Mouse (Mus musculus): Measurements from ENCODE around the gene Pfkfb4.

The Pfkfb4 gene

DNA sequence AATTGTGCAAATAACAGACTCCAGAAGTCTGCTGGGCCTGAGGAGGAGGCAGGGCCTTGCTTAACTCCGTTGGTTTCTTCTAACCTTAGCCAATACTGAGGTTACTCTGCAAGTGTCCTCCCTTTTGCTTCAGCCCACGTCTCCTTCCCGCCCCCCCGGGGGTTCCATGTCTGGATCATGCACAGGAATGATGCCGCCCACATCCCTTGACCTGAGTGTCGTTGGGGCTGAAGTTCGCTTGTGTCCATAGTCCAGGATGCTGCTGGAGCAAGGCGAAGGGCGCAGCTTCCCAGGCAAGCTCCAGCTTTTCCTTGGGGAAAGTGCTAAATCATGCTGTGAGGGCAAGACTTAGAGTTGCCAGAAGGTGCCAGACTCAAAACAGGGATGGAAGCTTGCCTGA lies 4.8 kb downstream of the Pfkfb4 start:
- DNase-seq: no peak

DNA sequence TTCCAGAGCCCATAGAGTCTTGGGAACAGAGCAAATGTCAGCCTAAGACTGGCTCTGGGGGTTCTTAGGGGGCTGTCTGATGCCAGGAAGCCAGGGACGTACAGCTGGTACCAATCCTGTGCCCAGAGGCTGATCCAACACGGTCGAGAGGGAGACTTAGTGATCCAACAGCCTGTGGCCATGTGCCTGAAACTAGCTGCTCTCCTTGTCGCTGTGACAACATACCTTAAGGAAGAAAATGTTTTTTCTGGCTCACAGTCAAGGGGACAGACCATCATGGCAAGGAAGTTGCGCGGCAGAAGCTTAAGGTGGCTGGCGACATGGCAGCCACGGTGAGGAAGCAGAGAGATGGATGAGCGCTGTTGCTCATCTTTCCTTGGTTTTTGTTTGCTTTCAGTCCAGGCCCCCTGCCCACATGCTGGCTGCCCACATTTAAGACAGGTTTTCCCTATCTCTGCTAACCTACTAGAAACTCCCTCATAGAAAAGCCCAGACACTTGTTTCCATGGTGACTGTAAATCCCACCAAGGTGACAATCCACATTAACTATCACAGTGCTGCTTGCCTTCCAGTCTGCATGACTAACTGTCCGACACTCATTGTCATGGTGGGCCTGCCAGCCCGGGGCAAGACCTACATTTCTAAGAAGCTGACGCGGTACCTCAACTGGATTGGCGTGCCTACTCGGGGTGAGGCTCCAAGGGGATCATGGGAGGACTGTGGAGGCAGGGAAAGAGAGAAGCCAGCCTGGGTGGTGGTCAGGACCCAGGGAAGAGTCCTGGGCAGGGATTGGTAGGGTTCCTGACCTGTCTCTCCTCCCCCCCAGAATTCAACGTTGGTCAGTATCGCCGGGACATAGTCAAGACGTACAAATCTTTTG lies 6.9 kb downstream of the Pfkfb4 start:
- DNase-seq: no peak

DNA sequence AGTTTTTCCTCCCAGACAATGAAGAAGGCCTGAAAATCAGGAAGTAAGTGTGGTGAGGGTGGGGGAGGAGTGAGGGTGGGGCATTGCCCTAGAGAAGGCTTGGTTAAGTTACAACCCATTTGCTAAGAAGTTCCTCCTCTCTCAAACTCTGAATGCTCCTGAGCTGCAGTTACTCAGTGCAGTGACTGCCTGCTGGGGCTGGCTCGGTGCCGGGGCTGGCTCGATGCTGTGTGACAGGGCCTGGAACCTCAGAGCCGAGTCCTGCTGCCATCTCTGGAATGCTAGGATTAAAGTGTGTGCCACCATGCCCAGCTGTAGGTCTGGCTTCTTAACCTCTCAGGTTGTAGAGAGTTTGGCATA lies 7.6 kb downstream of the Pfkfb4 start:
- peak; percentile 27 for DNase-seq

DNA sequence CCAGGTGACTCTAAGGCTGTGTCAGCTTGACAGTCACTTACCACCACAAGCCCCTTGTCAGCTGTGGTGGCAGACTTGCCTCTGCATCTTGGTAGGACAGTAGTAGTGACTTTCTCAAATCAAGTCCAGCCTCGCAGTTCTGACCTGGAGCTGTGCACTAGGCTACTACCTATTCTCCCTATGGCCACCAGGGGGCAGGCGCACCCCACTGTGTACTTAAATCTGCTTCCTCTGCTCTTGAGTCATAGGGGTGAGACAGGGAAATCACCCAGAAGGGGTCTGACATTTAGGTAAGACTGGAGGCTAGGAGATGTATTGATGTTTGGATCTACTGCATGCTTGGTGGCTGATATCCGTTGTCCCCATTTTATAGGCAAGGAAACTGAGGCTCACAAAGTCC lies 9.1 kb downstream of the Pfkfb4 start:
- DNase-seq: peak; percentile 65

DNA sequence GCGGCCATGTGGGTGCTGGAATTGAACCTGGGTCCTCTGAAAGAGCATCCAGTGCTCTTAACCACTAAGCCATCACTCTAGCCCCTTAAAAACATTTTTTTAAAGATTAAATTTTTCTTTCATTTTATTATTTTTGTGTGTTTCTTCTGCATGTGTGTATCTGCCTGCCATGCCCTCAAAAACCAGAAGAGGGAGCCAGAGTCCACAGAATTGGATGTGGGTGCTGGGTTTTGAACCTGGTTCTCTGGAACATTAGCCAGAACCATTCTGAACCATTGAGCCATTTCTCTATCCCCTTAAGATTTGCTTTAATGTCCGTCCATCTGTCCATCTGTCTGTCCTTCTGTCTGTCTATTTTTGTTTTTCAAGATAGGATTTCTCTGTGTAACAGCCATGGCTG lies 11.6 kb downstream of the Pfkfb4 start:
- peak; percentile 31 for DNase-seq

DNA sequence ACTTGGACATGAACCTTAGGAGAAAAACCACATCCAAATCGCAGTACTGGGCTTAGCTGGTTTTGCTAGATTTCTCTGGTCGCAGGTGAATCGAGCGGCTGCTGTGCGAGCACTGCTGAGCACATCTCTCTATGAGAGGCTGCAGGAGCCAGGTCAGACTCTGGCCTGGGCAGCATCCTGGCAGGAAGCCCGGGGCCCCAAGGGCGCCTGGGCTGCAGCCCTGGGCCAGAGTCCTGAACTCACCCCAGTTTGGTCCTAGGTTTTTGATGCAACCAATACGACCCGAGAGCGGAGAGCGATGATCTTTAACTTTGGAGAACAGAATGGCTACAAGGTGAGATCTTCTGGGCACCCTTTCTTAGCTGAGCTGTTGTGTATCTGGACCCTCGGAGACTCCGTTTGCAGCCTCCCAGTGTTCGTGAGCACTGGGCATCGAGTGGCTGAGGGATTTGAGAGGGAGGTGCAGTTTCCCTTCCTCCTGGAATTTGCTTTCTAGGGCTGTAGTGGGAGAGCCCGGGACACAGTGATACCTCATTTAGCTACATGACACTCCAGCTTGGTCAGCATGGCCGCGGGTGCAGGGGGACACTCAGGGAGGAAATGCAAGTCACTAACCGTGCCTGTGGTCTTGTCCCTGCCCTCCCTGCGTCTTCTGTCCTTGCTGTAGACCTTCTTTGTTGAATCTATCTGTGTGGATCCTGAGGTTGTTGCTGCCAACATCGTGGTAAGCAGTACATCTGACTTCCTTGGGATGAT lies 15.6 kb downstream of the Pfkfb4 start:
- DNase-seq: no peak

DNA sequence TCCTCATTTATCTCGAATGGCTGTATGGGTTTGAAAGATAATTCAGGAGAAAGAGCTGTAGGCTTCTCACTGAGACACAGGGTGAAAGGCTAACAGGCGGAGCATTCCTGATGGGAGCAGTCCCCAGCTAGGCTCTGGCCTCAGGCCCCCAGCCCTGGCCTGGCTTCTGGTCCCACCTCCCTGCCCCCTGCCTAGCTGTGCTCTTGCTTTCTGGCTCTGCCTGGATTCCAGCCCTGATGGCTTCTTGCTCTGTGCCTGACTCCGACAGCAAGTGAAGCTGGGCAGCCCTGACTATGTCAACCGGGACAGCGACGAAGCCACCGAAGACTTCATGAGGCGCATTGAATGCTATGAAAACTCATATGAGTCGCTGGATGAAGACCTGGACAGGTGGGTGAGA lies 16.5 kb downstream of the Pfkfb4 start:
- no peak for DNase-seq

DNA sequence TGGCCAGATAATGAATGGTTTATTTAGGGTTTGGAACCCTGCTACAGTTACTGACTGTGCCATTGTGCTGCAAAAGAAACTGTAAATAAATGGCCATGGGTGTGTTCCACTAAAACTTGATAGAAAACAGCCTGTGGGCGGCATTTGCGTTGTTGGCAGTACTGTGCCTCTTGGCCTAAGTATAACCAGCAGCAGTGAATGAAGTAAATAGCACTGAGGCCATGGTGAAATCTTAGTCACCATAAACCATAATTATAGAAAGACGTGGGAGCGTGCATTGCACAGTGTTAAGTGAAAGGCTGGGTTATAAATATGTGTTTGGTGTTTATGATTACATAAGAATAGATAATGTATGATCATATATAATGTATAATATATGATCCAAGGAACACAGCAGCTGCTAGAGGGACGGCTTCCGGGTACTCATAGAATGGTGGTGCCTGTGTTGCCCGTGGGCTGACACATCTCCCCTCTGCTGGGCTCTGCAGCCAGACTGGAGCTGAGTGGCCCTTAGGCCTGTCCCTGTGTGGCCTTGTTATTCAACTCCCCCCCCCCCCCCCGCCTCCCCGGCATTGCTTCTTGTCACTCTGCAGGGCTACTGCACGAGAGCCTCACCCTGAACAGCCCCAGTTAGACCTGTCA lies 17.5 kb downstream of the Pfkfb4 start:
- DNase-seq: no peak

DNA sequence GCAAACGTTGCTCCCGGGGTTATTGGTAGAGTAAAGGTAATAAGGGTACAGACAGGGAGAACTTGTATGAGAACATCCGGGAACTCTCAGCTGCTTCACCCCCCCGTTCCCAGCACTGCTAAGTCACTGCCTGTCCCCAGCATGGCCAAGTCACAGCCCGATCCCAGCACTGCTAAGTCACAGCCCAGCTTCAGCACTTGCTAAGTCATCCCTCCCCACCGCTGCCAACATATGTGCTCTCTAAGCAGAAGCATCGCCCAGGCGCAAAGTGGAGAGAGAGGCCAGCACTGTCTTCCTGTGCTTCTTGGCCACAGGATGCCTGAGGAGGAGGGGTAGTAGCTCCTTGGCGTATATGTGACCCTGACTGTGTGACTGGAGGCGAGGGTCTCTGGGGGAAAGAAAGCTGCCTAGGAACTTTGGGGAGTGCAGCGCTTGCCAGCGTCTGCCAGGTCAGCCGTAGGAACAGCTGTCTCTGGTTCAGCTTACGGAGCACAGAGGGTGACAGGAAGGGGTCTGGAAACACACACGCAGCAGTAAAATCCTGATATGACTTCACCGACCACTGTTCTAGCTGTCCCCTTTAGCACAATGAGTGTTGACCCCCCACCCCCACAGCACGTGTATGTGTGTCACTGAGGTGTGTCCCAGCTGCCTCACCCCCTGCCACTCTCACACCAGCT lies 18.2 kb downstream of the Pfkfb4 start:
- DNase-seq: no peak

DNA sequence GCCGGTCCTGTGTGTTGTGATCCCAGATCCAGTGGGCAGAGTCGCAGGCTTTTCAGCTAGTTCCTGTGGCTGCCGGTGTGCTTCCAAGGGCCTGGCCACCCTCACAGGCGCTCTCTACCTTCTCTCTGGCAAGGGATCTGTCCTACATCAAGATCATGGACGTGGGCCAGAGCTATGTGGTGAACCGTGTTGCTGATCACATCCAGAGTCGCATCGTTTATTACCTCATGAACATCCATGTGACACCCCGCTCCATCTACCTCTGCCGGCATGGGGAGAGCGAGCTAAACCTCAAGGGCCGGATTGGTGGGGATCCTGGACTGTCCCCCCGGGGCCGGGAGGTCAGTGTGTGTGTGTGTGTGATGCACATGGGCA lies 18.7 kb downstream of the Pfkfb4 start:
- no peak for DNase-seq

DNA sequence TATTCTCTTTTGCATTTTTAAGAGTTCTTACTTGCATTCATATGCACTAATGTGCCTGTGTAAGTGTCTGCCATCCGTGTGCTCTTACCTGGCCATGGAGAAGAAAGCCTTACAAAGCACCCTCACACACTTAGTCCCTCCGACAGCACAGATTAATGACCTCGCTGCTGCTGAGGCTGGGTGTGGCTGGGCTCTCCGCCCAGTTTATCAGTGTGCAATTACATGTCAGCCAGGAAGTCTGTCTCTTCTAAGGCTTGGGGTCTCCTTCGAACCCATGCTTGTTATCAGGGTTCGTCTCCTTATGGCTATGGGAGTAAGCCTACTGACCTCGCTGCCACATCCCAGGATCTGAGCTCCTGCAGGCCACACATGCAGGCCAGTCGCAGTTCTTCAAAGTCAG lies 23.8 kb downstream of the Pfkfb4 start:
- DNase-seq: no peak

DNA sequence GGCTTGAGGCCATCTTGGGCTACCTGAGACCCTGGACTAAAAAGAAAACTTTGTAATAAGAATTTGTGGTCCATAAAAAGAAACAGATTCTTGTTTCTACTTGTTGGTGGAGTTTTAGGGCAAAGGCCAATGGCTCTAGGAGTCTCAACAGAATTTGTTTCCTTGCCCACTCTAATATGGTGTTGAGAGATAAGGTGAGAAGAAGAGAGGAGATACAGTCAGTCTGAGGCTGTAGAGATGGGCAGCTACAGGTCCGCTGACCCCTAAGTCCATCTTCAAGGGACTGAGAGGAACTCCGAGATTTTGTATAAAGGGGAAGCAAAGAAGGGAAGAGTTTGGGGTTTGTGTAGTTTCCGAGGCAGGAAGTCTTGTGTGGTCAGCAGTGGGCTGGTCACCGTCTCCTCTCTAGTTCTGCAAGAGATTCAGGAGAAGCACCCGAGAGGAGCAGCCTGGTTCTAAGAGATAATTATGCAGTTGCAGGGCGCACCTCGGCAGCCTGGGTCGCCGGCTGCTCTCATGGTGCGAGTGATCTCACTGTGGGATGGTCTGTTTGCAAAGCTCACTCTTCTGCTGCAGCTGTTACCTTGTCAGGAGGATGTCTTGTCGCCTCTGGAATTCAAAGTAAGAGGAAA lies 25.5 kb downstream of the Pfkfb4 start:
- DNase-seq: no peak

DNA sequence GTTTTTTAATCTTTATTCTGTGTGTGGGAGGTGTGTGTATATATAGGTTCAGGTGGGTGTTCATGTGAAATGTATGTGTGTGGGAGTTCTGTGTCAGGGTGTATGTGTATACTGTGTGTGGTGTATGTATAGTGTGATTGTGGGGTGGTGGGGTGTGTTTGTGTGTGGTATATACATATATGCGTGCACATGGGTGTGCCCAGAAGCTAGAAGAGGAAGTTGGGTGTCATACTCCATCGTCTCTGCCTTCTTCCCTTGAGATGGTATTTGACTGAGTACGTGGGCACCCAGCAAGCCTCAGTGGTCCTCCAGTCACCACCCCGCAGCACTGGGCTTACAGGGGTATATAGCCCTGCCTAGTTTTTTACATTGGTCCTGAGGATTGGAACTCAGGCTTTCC lies 29.9 kb downstream of the Pfkfb4 start:
- no peak for DNase-seq

DNA sequence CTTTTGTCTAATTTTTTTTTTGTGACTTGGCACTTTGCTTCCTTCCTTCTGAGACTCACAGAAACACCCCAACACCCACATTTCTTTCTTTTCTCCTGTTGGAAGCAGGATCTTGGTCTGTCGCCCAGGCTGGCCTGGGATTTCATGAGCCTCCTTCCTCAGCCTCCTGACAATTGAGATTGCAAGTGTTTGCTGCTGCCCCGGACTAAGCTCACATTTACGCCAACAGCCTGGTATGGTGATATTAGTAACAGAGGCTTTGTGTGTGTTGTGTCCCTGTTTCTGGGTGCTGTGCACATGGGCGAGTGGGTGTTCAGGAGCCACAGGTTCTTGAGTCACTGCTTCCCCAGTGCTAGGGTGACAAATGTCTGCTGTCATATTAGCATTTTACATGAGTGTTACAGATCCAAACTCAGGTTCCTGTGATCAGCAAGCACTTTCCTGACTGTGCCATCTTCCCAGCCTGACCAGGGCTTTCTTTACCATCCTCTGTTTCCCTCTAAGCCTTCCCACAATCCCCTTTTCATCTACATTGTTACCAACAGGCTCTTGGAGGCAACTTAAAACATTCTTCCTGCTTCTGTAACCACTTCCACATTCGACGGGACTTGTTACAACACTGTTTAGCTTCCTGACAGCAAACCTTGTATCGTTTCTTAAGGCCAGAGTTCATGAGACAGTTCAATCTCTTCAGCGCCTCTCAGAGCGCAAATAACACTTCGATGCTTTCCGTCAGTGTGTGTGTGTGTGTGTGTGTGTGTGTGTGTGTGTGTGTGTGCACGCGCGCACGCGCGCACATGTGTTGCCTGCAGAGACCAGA lies 31.5 kb downstream of the Pfkfb4 start:
- DNase-seq: no peak

DNA sequence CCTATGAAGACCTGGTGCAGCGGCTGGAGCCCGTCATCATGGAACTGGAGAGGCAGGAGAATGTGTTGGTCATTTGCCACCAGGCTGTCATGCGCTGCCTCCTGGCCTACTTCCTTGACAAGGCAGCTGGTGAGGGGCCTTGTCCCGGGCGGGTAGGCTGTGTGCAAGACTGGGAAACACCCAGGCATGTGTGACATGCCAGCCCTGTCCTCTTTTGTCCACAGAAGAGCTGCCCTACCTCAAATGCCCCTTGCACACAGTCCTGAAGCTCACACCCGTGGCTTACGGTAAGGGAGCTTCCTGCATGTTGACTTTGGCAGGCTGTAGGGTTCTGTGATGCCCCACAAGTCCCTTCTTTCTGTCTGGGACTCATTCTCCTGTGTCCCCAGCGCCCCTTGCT lies 35.9 kb downstream of the Pfkfb4 start:
- no peak for DNase-seq

DNA sequence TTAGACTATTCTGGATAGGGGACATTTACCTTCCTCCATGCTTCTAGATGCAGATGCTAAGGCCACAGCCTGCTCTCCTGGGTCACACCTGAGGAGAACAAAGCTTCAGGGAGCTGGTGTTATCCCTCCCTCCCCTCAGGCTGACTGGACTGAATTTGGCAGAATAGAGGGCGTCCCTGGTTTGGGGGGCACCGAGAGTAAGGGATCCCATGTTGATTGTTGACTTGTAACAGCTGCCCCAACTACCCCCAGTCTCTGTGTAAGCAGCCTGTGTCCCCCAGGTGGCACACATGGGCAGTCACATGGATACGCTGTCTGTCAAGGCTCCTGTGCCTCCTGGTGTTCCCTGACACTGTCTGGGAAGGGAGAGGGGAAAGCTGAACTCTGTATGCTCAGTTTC lies 36.8 kb downstream of the Pfkfb4 start:
- no peak for DNase-seq

DNA sequence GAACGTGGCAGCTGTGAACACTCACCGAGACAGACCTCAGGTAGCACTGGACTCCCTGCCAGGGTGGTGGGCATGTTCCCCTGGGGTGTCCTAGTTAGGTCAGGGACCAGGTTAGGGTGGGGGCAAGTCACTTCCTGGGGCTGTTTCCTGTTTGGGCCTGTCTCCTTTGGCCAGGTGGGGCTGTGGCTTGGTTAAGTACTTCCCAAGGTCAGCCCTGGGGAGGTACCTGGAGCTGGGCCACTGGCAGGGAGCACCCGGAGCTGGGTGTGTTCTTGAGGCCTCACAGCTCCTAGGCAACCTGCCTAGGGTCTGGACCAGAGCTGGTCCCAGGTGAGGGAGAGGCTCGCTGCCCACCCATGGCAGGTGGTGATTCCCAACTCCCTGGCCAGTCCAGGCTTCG lies 37.3 kb downstream of the Pfkfb4 start:
- DNase-seq: no peak

DNA sequence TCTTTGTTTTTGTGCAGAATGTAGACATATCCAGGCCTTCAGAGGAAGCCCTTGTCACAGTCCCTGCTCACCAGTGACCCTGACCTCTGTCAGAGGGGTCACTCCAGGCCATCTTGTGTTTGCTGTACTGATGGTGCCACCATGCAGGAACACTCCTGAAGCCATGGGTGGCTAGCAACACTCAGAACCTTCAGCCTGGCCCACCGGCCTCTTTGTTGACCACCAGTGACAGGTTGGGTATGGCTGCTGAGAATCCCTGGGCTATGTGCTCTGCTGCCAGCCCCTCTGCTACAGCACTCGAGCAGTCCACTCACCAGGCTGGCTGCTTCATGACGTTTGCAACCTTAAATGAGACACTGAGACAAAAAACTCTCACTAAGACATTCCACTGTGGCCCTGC lies 38.7 kb downstream of the Pfkfb4 start:
- DNase-seq: no peak

DNA sequence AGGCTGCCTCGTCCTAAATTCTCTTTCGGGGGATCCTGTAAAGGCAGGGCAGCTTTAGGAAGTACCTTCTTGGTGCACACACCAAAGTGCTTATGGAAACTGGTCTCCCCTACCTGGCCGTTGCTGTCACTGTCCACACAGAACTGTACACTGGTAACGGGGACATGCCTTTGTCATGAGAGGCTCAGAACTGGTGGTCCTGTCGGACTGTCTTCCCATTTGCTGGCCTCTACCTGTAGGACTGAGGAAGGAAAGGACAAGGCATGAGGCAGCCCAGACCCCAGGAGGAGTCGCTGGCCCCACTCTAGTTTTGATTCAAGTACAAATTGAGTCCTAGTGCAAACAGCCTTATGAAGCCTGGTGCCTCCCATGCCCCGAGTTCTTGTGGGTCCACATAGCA lies 39.4 kb downstream of the Pfkfb4 start:
- no peak for DNase-seq

DNA sequence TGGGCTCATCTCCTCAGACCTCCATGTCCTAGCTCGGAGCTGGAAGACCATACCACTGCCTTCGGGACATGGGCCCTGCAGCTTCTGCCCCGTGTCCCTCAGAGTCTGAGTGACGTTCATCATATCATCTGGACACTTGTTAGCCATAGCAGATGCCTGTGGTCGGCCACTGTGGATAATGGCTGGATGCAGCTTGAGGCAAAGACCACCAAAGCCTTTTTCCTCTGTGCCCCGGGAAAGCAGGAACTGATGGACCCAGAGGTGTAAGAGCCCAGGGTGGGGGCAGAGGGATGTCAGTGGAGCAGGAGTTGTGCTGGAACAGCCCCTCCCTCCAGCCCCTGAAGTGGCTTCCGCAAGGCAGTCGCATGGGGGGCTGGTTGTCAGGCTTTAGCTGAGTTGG lies 40.1 kb downstream of the Pfkfb4 start:
- DNase-seq: no peak

DNA sequence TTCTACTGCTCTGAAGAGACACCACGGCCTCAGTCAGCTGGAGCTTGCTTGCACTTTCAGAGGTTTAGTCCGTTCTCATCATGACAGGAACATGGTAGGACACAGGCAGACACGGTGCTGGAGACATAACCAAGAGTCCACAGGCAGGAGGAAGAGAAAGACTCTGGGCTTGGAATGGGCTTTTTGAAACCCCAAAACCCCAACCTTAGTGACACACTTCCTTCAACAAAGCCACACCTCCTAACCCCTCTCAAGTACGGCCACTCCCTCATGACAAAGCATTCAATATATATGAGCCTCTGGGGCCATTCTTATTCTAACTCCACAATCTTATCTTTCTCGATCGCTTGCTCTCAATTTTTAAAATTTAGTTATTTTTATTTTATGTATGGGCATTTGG lies 40.9 kb downstream of the Pfkfb4 start:
- no peak for DNase-seq

Measured in cerebellum, adult 9-10 months (tissue).